Mouse (Mus musculus) urinary bladder, adult 2 months (tissue): ENCODE results near the gene Cyp2c23. TPM values are rescaled to one million over a fixed set of nuclear protein-coding genes. Genes with fewer than 3 reads are reported as not detected.

Experiments used
- DNase-seq: peaks from one replicate; pipeline ENCODE4 v3.0.0; 2022; ENCODE audit warnings: low spot score
- polyA plus RNA-seq: library from polyadenylated mRNA; depleted of rRNA; stranded (reverse); fragments of >200 nt; gene quantifications from 2 replicates; pipeline ENCODE4 v1.2.3, GENCODE M21; 2012

Gene Cyp2c23
- polyA plus RNA-seq, 1 experiment = 2.5 TPM

GRCm38 (mm10) chr19:44024921-44025585 is 4.0 kb downstream of the Cyp2c23 start:
- DNase-seq = no peak

DNA sequence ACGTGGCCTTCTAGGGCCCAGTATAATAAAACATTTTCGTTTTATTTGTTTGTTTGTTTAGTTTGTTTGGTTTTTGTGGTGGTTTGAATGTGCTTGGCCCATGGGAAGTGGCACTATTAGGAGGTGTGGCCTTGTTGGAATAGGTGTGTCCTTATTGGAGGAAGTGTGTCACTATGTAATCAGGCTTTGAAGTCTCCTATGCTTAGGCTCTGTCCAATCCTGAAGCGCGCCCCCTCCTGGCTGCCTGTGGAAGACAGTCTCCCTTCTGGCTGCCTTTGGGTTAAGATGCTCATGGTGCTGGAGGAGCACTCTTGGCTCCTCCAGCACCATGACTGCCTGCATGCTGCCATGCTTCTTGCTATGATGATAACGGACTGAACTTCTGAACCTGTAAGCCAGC is 5.9 kb downstream of the Cyp2c23 start:
- DNase-seq = no peak

DNA sequence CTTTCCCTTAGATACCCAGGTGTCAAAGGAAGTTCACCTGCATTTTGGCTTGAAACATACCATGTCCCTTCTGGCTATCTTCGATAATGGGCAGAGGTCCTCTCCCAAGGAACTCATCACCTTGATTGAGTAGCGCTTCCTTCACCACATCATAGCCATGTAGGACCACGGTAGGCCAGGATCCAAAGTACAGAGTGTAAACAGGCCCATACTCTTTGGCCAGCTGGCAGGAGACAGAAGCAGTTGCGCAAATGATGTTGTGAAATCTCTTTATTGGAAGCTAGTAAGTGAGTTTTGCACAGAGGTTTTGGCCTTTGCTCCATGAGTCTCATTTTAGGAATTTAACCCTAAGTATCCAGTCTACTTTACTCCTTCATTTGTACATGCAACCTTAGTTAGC is 7.5 kb downstream of the Cyp2c23 start:
- no peak for DNase-seq

GRCm38 (mm10) chr19:44019739-44020138 is 9.3 kb downstream of the Cyp2c23 start:
- DNase-seq = no peak

- DNase-seq = no peak
These were observed 15.1 kb downstream of the Cyp2c23 start for GRCm38 (mm10) chr19:44013862-44014261.

GRCm38 (mm10) chr19:44008784-44009183 is 20.2 kb downstream of the Cyp2c23 start:
- no peak for DNase-seq

GRCm38 (mm10) chr19:44007186-44007585 is 21.8 kb downstream of the Cyp2c23 start:
- DNase-seq = no peak

GRCm38 (mm10) chr19:44005025-44005424 is 24.0 kb downstream of the Cyp2c23 start:
- no peak for DNase-seq

DNA sequence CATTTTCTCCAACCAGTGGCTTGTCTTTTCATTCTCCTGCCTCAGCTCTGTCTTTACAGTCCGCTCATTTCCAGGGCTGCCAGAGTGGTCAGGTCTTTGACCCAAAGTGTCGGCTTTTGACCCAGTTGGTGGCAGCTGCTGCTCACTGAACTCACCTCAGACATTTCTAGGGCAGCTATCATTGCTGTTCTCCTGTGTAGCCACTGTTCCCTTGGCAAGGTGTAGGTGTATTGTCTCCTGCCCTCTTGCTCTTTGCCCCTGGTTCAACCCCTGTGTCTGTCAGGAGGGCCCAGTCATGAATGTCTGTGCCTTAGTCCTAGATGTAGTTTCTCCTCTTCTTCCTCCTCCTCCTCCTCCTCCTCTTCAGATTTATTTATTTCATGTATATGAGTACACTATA is 24.7 kb downstream of the Cyp2c23 start:
- no peak for DNase-seq

DNA sequence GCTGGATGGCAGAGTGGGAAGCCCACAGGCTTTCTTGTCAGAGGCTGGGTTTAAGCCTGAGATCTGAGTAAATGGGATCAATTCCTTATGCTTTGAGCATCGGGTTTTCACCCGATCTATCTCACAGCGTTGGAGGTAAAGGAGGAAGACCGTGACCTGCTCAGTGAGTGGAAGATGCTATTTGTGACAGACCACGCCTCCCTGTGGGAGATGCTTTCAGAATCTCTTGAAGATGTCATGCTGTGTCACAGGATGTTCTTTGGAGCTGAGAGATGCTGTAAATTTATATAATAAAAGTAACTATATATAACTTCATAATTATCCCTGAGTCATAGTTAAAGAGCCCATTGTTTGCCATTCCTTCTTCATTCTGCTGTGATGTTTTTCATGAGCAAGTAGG is 28.3 kb downstream of the Cyp2c23 start:
- no peak for DNase-seq

GRCm38 (mm10) chr19:44000061-44000460 is 28.9 kb downstream of the Cyp2c23 start:
- DNase-seq = no peak

- no peak for DNase-seq
These were observed 30.0 kb downstream of the Cyp2c23 start for GRCm38 (mm10) chr19:43998802-43999527.

GRCm38 (mm10) chr19:43998101-43998500 is 30.9 kb downstream of the Cyp2c23 start:
- no peak for DNase-seq

DNA sequence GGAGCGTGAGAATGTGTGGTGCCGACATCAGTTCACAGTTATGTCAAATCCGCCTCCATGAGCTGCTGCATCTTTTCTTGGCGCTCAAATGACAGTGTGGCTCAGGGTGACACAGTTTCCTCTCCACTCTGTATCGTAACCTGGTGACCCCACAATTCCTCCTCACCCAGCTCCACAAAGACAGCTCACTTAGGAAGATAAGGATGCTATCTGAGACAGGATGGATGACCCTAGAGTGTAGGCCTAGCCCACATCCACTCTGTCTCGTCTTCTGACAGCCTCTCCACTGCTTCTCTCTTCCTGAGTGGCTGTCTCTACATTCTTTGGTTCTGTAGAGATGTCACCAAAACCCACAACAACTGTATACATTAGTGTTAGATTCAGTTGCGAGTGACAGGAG is 33.6 kb downstream of the Cyp2c23 start:
- DNase-seq = no peak

GRCm38 (mm10) chr19:43992464-43992863 is 36.5 kb downstream of the Cyp2c23 start:
- no peak for DNase-seq

DNA sequence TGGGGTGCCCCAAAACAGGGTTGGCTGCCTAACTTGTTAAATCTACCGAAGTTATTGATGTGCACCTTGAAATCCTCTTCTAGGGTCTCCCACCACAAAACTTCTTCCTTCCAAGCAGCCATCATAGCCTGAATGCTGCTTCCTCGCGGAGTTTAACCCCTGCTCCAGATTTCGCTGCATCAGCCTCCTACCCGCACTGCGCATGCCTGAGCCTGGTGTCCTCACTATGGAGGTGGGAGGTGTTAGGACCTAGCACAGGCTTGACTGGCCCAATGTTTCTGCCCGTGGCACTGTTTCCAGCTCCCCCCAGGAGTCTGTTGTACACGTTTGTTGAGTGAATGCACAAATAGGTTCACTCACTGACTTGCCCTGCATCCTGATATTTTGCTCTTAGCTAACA is 38.6 kb downstream of the Cyp2c23 start:
- DNase-seq = no peak

- DNase-seq = no peak
These were observed 42.8 kb downstream of the Cyp2c23 start, which contains the start of gene Cpn1 for GRCm38 (mm10) chr19:43986069-43986794. TSS of gene Cpn1 (minus strand) at chr19:43986556.

- no peak for DNase-seq
These were observed 47.0 kb downstream of the Cyp2c23 start for GRCm38 (mm10) chr19:43981992-43982391.

DNA sequence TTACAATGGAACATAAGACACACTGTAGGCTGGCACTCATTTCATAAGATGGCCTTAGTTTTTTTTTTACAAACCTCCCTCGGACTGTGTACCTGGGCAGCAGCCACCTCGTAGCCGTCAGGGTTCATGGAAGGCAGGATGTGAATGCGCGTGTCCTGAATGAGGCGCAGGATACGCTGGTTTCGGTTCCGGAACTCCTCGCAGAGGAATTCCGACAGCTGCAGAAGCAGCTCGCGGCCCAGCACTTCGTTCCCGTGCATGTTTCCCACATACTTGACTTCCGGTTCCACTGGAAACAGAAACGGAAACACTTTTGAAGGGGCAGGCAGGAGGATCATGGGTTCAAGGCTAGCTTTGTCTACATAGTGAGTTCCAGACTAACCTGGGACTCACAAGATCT is 48.3 kb downstream of the Cyp2c23 start:
- DNase-seq = no peak

DNA sequence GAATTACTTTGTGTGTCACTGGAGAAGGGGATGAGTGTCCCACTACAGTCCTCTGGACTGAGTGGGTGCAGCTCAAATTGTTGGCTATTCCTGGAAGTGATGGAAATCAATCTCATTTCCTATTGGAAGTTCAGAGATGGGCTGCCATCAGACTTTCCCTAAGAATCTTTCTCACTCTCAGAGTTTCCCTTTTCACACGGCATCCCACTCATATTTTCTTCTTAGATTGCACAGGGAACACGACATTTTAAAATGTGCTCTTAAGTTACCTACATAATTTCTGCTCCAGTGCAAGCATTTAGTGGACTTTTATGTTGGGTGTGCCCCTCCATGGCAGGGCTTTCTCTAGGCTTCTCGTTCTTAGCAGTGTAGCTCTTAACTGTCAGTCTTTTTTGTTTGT is 51.2 kb downstream of the Cyp2c23 start:
- DNase-seq = no peak

DNA sequence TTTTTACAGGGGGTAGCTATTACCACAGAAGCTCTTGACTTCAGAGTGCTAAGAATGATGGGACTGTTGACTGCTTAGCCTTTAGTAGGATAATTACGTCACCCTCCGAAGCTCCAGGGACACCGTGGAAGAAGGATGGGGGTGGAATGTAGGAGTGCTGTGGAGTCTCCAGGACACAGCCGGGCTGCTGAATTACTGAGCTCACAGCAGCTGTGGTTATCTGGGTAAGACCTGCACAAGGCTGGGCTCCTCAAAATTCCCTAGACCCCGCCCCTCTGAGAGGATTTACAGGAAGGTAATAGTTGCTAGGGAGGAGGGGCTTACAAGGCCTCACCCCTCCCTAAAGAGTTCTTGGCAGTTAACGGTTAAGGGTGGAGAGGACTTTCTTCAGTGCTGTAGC is 52.3 kb downstream of the Cyp2c23 start:
- DNase-seq = no peak

- DNase-seq = no peak
These were observed 54.8 kb downstream of the Cyp2c23 start for GRCm38 (mm10) chr19:43974221-43974620.

GRCm38 (mm10) chr19:43973711-43974110 is 55.3 kb downstream of the Cyp2c23 start:
- DNase-seq = no peak
